27 mouse cellular contexts compared by ENCODE assay signal in the genomic region with DNA sequence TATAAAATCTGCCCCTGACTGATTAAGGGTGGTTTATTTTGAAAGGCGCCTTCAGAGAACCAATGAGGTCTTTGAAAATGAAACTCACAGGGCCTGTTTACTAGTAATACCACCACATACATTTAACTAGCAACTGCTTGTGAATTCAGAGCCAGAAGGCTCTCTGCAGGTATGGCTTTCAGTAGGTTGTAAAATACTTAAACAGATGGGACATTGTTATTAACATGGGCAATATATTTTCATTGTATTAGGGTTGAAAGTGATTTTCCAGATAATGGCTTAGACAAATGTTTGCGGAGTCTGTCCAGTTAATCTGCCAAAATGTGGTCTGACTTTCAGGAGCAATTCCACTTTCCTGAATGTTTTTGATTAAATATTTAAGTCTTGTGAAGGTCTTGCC.
DNase-seq lines count a peak whose midpoint lies in the region; ATAC-seq lines count a peak whose summit lies in the region.
"Had no signal": no experiment of that assay in that cellular context is flagged by ENCODE, and none has a peak within 500 bp of the region (broad histone marks: within the 10 kb centered on the region; RNA-seq: fewer than 3 reads in every experiment).

No protein-coding gene starts in this region.

- WGBS in limb, embryonic 12.5 days, result 17% methylated on average over 2 of the region's 2 CpGs
- 90% methylated on average over 2 of the region's 2 CpGs for WGBS in forebrain, embryonic 11.5 days
- 88% methylated on average over 2 of the region's 2 CpGs for WGBS in heart, embryonic 10.5 days

- no peak overlapping the region for H3K9ac ChIP-seq in limb, embryonic 12.5 days (replicated peaks)
- no peak overlapping the region for H3K9ac ChIP-seq in forebrain, embryonic 11.5 days (ENCODE audit: low read length)
- H3K9ac ChIP-seq: embryonic facial prominence, embryonic 13.5 days; forebrain, embryonic 13.5 days; heart, embryonic 12.5 days; heart, embryonic 15.5 days; hindbrain, embryonic 13.5 days had no signal

- peak; percentile 30 for DNase-seq in cerebellum, adult 9-11 months
- no peak for DNase-seq in cerebellum, adult 11-12 months
- peak; percentile 75 for DNase-seq in forelimb bud, embryonic 11.5 days (ENCODE audit: low read depth, low spot score)
- DNase-seq in forebrain, embryonic 11.5 days (ENCODE audit: low spot score), result no peak
- DNase-seq in heart, embryonic 10.5 days (ENCODE audit: low spot score), result no peak
- DNase-seq: adrenal gland, adult 2 months; adrenal gland, postnatal 14 days; embryo, embryonic 11 days; gastrocnemius, adult 2 months; gastrocnemius, postnatal 14 days; heart, adult 11 months; heart, postnatal 10 days; heart, postnatal 36 days had no signal

- H3K4me2 ChIP-seq in limb, embryonic 12.5 days, result no peak overlapping the region
- no peak overlapping the region for H3K4me2 ChIP-seq in forebrain, embryonic 11.5 days (ENCODE audit: low read depth, low read length, severe bottlenecking)
- H3K4me2 ChIP-seq: embryonic facial prominence, embryonic 13.5 days; forebrain, embryonic 13.5 days; heart, embryonic 12.5 days; heart, embryonic 15.5 days; hindbrain, embryonic 13.5 days had no signal

- peak; percentile 90; the same call in 1 of the 2 replicates for ATAC-seq in limb, embryonic 12.5 days (ENCODE audit: insufficient number of reproducible peaks, insufficient read depth, low FRiP score, low TSS enrichment, low read depth)
- no peak for ATAC-seq in forebrain, embryonic 11.5 days (replicated peaks; ENCODE audit: low FRiP score)
- ATAC-seq: CD4-positive, CD25-positive, alpha-beta regulatory T cell, adult 4 months; forebrain, embryonic 13.5 days; forebrain, embryonic 16.5 days; hindbrain, embryonic 16.5 days; inflammation-experienced regulatory T-cells, adult 6 months; intestine, embryonic 16.5 days had no signal

- H3K9me3 ChIP-seq in limb, embryonic 12.5 days, result no peaks in the 10 kb centered on the region
- H3K9me3 ChIP-seq in forebrain, embryonic 11.5 days (ENCODE audit: control insufficient read depth, low read length), result no peaks in the 10 kb centered on the region
- no peaks in the 10 kb centered on the region for H3K9me3 ChIP-seq in heart, embryonic 10.5 days
- H3K9me3 ChIP-seq: embryonic facial prominence, embryonic 13.5 days; forebrain, embryonic 13.5 days; heart, embryonic 12.5 days; heart, embryonic 15.5 days; hindbrain, embryonic 10.5 days had no signal

- no peaks in the 10 kb centered on the region for H3K36me3 ChIP-seq in limb, embryonic 12.5 days
- no peaks in the 10 kb centered on the region for H3K36me3 ChIP-seq in forebrain, embryonic 11.5 days (ENCODE audit: control insufficient read depth, insufficient read depth, low read length)
- H3K36me3 ChIP-seq in heart, embryonic 10.5 days, result no peaks in the 10 kb centered on the region
- H3K36me3 ChIP-seq: embryonic facial prominence, embryonic 10.5 days; embryonic facial prominence, embryonic 13.5 days; heart, embryonic 12.5 days; heart, embryonic 15.5 days; hindbrain, embryonic 10.5 days; hindbrain, embryonic 13.5 days had no signal

- H3K4me1 ChIP-seq in limb, embryonic 12.5 days (replicated peaks), result peaks cover 10% of the 10 kb centered on the region; the same call in 1 of the 2 replicates
- no peaks in the 10 kb centered on the region for H3K4me1 ChIP-seq in forebrain, embryonic 11.5 days (replicated peaks; ENCODE audit: control insufficient read depth, insufficient read depth, low read length)
- H3K4me1 ChIP-seq in heart, embryonic 10.5 days, result no peaks in the 10 kb centered on the region
- H3K4me1 ChIP-seq: embryonic facial prominence, embryonic 10.5 days; embryonic facial prominence, embryonic 13.5 days; forebrain, embryonic 13.5 days; heart, embryonic 12.5 days; heart, embryonic 15.5 days; hindbrain, embryonic 10.5 days; hindbrain, embryonic 13.5 days had no signal

- H3K27me3 ChIP-seq in limb, embryonic 12.5 days, result no peaks in the 10 kb centered on the region
- no peaks in the 10 kb centered on the region for H3K27me3 ChIP-seq in forebrain, embryonic 11.5 days (ENCODE audit: control insufficient read depth, insufficient read depth, low read length)
- H3K27me3 ChIP-seq in heart, embryonic 10.5 days (ENCODE audit: insufficient read depth, poor library complexity, severe bottlenecking), result no peaks in the 10 kb centered on the region
- H3K27me3 ChIP-seq: embryonic facial prominence, embryonic 13.5 days; forebrain, embryonic 13.5 days; heart, embryonic 12.5 days; heart, embryonic 15.5 days; hindbrain, embryonic 13.5 days had no signal

- H3K4me3 ChIP-seq in limb, embryonic 12.5 days (replicated peaks), result no peak overlapping the region
- no peak overlapping the region for H3K4me3 ChIP-seq in forebrain, embryonic 11.5 days (ENCODE audit: low read depth, low read length)
- no peak overlapping the region for H3K4me3 ChIP-seq in heart, embryonic 10.5 days
- H3K4me3 ChIP-seq: embryonic facial prominence, embryonic 10.5 days; embryonic facial prominence, embryonic 13.5 days; erythroblast, embryonic 14.5 days; forebrain, embryonic 13.5 days; gastrocnemius, adult 2 months; heart, embryonic 12.5 days; heart, embryonic 15.5 days; hindbrain, embryonic 10.5 days; hindbrain, embryonic 13.5 days had no signal

- peak overlapping the region; percentile 60 for H3K27ac ChIP-seq in limb, embryonic 12.5 days
- H3K27ac ChIP-seq in forebrain, embryonic 11.5 days (ENCODE audit: low read depth, low read length), result no peak overlapping the region
- H3K27ac ChIP-seq in heart, embryonic 10.5 days, result no peak overlapping the region
- H3K27ac ChIP-seq: embryonic facial prominence, embryonic 10.5 days; embryonic facial prominence, embryonic 13.5 days; forebrain, embryonic 13.5 days; gastrocnemius, adult 2 months; heart, embryonic 15.5 days; hindbrain, embryonic 10.5 days; hindbrain, embryonic 13.5 days had no signal

Comparison
In these comparisons a context has a peak if more than half of its experiments do, and no peak if none do; other contexts are left out.
1. DNase-seq: peak in cerebellum, adult 9-11 months (single experiment) and forelimb bud, embryonic 11.5 days (single experiment); none in cerebellum, adult 11-12 months (single experiment), forebrain, embryonic 11.5 days (single experiment) and heart, embryonic 10.5 days (single experiment).